Mouse (Mus musculus) forebrain, embryonic 10.5 days (tissue): ENCODE data around the gene Olfr1368. TPM values are rescaled to one million over a fixed set of nuclear protein-coding genes. Genes with fewer than 3 reads are reported as not detected.

Source experiments
- polyA plus RNA-seq: library from polyadenylated mRNA; unstranded; fragments of >200 nt; fragmentation: Nextera tagmentation; extraction: Ambion mirVana; gene quantifications from 2 replicates; pipeline ENCODE4 v1.2.1, GENCODE M21; 2016

Olfr1368 gene
- polyA plus RNA-seq, 1 experiment from 2014 or later: not detected

Other genes with a start within 250 kb of the Olfr1368 start
- not detected in 2 replicates for gene Olfr1370, start 70.9 kb downstream of the Olfr1368 start, polyA plus RNA-seq
- gene Olfr1369-ps1, start 34.4 kb downstream of the Olfr1368 start, polyA plus RNA-seq: 0.04 and 0.06 TPM in 2 replicates
- gene Olfr263, start 16.2 kb downstream of the Olfr1368 start, polyA plus RNA-seq: not detected in 2 replicates
- 169 and 173 TPM in 2 replicates for gene Trim27, start 33.6 kb upstream of the Olfr1368 start, polyA plus RNA-seq
- not detected in 2 replicates for gene Gpx5, start 146.9 kb upstream of the Olfr1368 start, polyA plus RNA-seq
- 0.15 and 0.21 TPM in 2 replicates for gene Gpx6, start 166.3 kb upstream of the Olfr1368 start, polyA plus RNA-seq
- gene Olfr1367, start 201.0 kb upstream of the Olfr1368 start, polyA plus RNA-seq: not detected in 2 replicates
- gene Zscan12, start 217.0 kb upstream of the Olfr1368 start, polyA plus RNA-seq: 18.9 and 21.8 TPM in 2 replicates